Mouse (Mus musculus) gastrocnemius, postnatal 10 days (tissue): ENCODE measurements around the gene Castor1. TPM values are rescaled to one million over a fixed set of nuclear protein-coding genes. Genes with fewer than 3 reads are reported as not detected.

Source experiments
- DNase-seq: peaks from one replicate; pipeline ENCODE4 v3.0.0; 2021; ENCODE audit warnings: mixed read lengths
- total RNA-seq, 2 experiments: library from RNA; stranded (reverse); gene quantifications; 2 replicates each; pipeline ENCODE4 v1.2.3; 2021

Castor1 gene
- total RNA-seq, 2 experiments from 2014 or later: 5.9 to 6.9 TPM

- DNase-seq: peak; percentile 4
Measured at GRCm38 (mm10) chr11:4262847-4263246, 44.8 kb downstream of the Castor1 start.

- DNase-seq: no peak
Measured at GRCm38 (mm10) chr11:4263296-4263695, 45.3 kb downstream of the Castor1 start.

- peak; percentile 48 for DNase-seq
Measured at GRCm38 (mm10) chr11:4264066-4264465, 46.0 kb downstream of the Castor1 start.

DNA sequence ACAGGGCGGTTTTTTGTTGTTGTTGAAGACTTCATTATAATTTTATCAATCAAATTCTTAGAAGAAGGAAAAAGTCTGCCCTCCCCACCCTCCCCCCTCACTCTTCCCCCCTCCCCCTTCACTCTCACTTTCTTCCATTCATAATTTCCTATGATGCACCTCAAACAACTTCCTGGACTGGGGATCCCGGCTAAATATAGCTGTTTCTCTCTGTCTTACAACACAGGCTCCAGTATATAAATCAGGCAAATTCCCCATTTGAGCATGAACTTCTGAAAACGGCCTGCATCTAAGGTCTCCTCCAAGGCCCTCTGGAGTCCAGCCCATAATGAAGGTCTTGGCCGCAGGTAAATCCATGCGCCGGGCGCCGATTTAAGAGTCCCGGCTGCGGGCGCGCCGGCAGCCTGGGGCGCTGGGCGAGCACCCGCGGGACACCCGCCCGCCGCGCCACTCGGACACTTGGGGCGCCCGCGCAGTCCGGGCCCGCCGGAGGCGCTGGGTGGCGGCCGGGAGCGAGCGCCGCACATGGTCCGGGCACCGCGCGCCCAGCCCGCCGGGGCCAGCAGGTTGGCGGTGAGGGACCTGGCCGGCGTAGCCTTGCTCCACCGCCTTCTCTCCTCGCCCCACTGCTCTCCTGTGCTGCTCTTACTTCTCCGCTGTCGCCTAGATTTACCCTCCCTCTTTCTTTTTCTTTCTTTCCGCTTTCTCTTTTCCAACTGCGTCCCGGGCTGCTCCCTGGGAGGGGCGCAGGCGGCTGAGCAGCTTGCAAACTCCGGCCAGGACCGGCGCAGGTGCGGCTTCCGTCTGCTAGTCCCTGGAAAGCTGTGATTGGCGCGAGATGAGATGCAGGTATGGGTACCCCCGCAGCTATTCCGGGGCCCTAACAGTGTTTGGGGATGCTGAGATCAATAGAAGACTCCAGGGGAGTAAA lies 48.5 kb downstream of the Castor1 start:
- DNase-seq: peak; percentile 67

- DNase-seq: no peak
Measured at GRCm38 (mm10) chr11:4267202-4267578, 49.2 kb downstream of the Castor1 start.

DNA sequence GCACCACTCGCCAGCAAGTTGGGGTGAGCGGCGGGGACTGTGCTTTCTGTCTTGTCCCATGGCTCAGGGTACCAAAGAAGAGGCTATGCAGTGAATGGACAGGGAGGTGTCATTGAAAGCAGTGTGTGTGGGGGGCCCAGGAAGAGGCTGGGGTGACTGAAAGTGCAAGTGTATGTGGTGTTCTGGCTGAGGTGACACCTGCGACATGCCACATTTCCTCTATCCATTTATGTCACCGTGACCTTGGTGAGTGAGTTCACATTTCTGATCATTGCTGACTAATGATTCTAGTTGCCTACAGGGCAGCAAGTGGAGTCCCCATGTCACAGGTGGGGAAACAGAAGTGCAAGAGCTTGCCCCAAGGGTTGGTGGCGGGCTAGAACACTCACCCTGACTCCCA lies 50.5 kb downstream of the Castor1 start:
- no peak for DNase-seq

- peak; percentile 62 for DNase-seq
Measured at GRCm38 (mm10) chr11:4270744-4271459, 52.9 kb downstream of the Castor1 start.

- no peak for DNase-seq
Measured at GRCm38 (mm10) chr11:4271544-4271943, 53.5 kb downstream of the Castor1 start.

Other genes starting within 250 kb of the Castor1 start
- gene 4930556J24Rik, start 241.4 kb upstream of the Castor1 start, total RNA-seq: not detected
- gene Gal3st1, start 234.6 kb upstream of the Castor1 start, total RNA-seq: 1 to 10 TPM; 2.4 to 4.2 TPM
- under 1 TPM in 1 of 2 experiments, not detected in 1; 0.11 TPM for gene Sec14l4, start 186.8 kb upstream of the Castor1 start, total RNA-seq
- not detected for gene Sec14l3, start 153.4 kb upstream of the Castor1 start, total RNA-seq
- 10 to 100 TPM; 25.7 to 34.8 TPM for gene Mtfp1, start 122.8 kb upstream of the Castor1 start, total RNA-seq
- 1 to 10 TPM; 1.4 to 2.3 TPM for gene Sec14l2, start 94.8 kb upstream of the Castor1 start, total RNA-seq
- 10 to 100 TPM in 1 of 2 experiments, 1 to 10 TPM in 1; 7.8 to 13.3 TPM for gene Rnf215, start 83.0 kb upstream of the Castor1 start, total RNA-seq
- 1 to 10 TPM; 5.9 to 8.8 TPM for gene Ccdc157, start 57.9 kb upstream of the Castor1 start, total RNA-seq
- gene Sf3a1, start 57.9 kb upstream of the Castor1 start, total RNA-seq: 10 to 100 TPM; 28.1 to 32.6 TPM
- gene Tbc1d10a, start 31.4 kb upstream of the Castor1 start, total RNA-seq: 1 to 10 TPM; 6.1 to 8.2 TPM
- gene Osm, start 18.2 kb downstream of the Castor1 start, total RNA-seq: not detected
- under 1 TPM; 0.47 to 0.77 TPM for gene Lif, start 39.3 kb downstream of the Castor1 start, total RNA-seq
- under 1 TPM in 1 of 2 experiments, not detected in 1; 0.12 TPM for gene Hormad2, start 222.9 kb downstream of the Castor1 start, total RNA-seq